Mouse (Mus musculus) spleen, postnatal 0 days (tissue): ENCODE data around the gene Iqcj. TPM values are rescaled to one million over a fixed set of nuclear protein-coding genes. Genes with fewer than 3 reads are reported as not detected.

Experiments
- polyA plus RNA-seq: library from polyadenylated mRNA; unstranded; fragments of >200 nt; fragmentation: Nextera tagmentation; extraction: Ambion mirVana; gene quantifications from 2 replicates; pipeline ENCODE4 v1.2.1, GENCODE M21; 2015

Gene Iqcj
- not detected in 2 replicates for polyA plus RNA-seq

GRCm38 (mm10) chr3:67892026-67892705, at the start of gene Iqcj, which contains the start of gene Iqschfp:
Gene Iqcj, plus strand, starts transcription at chr3:67892220.
Gene Iqschfp, plus strand, starts transcription at chr3:67892232.

GRCm38 (mm10) chr3:68064731-68065130, 172.7 kb downstream of the Iqcj start, which contains the start of gene Schip1:
Gene Schip1, plus strand, starts transcription at chr3:68064802.

Other genes starting within 250 kb of the Iqcj start
- not detected in 2 replicates for gene Iqschfp, start within 50 bp of the Iqcj start, polyA plus RNA-seq
- gene Schip1, start 172.6 kb downstream of the Iqcj start, polyA plus RNA-seq, result 9.2 and 11.6 TPM in 2 replicates